Mouse (Mus musculus): ENCODE data around the gene Slc35f4. TPM values are rescaled to one million over a fixed set of nuclear protein-coding genes. Genes with fewer than 3 reads are reported as not detected.

Gene Slc35f4
- polyA plus RNA-seq, 1 experiment from 2014 or later = 0.13 TPM

DNA sequence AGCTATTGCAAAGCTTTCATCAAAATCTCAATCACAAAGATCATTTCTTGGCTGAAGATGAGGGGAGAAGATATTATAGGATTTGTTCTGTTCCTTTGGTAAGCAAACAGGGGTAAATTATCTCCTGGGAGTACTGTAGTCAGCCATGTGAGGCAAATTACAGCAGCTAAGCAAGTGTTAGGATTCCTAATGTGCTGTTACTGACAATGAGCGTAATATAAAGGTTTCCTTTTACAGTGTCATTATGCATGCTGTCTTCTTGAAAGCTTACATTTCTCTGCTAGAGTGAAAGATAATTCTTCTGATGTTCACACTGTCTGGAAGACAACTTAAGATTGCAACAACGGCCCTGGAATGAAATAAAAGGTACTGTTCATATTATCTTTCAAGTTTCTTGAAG, 192.0 kb downstream of the Slc35f4 start:
- no peak overlapping the region for H3K4me2 ChIP-seq (replicated peaks; ENCODE audit: low read depth)
- no peaks in the 10 kb centered on the region for H3K36me3 ChIP-seq (ENCODE audit: control insufficient read depth, insufficient read depth)
- WGBS = 91% methylated on average over 2 of the region's 2 CpGs
- no peak overlapping the region for H3K4me3 ChIP-seq (ENCODE audit: low read depth, low read length)
- no peaks in the 10 kb centered on the region for H3K9me3 ChIP-seq (ENCODE audit: control insufficient read depth)
- H3K27me3 ChIP-seq (replicated peaks; ENCODE audit: control insufficient read depth, insufficient read depth, low read length) = no peaks in the 10 kb centered on the region
- no peak overlapping the region for H3K27ac ChIP-seq (ENCODE audit: low read depth, low read length)
- H3K9ac ChIP-seq (ENCODE audit: low read depth, low read length) = no peak overlapping the region
- H3K4me1 ChIP-seq (replicated peaks; ENCODE audit: control insufficient read depth, insufficient read depth, low read length) = no peaks in the 10 kb centered on the region
- no peak for TF ChIP-seq CTCF (IDR thresholded peaks at IDR 0.05; ENCODE audit: low read depth)
- no peak for ATAC-seq

GRCm38 (mm10) chr14:49316493-49316894, 209.4 kb downstream of the Slc35f4 start:
- Histone ChIP-seq H3K9me3 (ENCODE audit: control insufficient read depth) (no peaks in the 10 kb centered on the region), H3K4me3 (ENCODE audit: low read depth, low read length) (no peak overlapping the region), H3K27me3 (replicated peaks; ENCODE audit: control insufficient read depth, insufficient read depth, low read length) (no peaks in the 10 kb centered on the region), H3K9ac (ENCODE audit: low read depth, low read length) (no peak overlapping the region), H3K36me3 (ENCODE audit: control insufficient read depth, insufficient read depth) (no peaks in the 10 kb centered on the region), H3K4me1 (replicated peaks; ENCODE audit: control insufficient read depth, insufficient read depth, low read length) (no peaks in the 10 kb centered on the region), H3K4me2 (replicated peaks; ENCODE audit: low read depth) (no peak overlapping the region), H3K27ac (ENCODE audit: low read depth, low read length) (no peak overlapping the region)
- 42% methylated on average over 5 of the region's 5 CpGs for WGBS
- TF ChIP-seq CTCF (IDR thresholded peaks at IDR 0.05; ENCODE audit: low read depth) = no peak
- ATAC-seq = no peak

- Histone ChIP-seq H3K9me3 (ENCODE audit: control insufficient read depth) (no peaks in the 10 kb centered on the region), H3K36me3 (ENCODE audit: control insufficient read depth, insufficient read depth) (no peaks in the 10 kb centered on the region), H3K9ac (ENCODE audit: low read depth, low read length) (no peak overlapping the region), H3K27ac (ENCODE audit: low read depth, low read length) (no peak overlapping the region), H3K27me3 (replicated peaks; ENCODE audit: control insufficient read depth, insufficient read depth, low read length) (no peaks in the 10 kb centered on the region), H3K4me1 (replicated peaks; ENCODE audit: control insufficient read depth, insufficient read depth, low read length) (no peaks in the 10 kb centered on the region), H3K4me3 (ENCODE audit: low read depth, low read length) (no peak overlapping the region), H3K4me2 (replicated peaks; ENCODE audit: low read depth) (no peak overlapping the region)
- no peak for ATAC-seq
- 79% methylated on average over 7 of the region's 7 CpGs for WGBS
- TF ChIP-seq CTCF (IDR thresholded peaks at IDR 0.05; ENCODE audit: low read depth) = no peak
Measured at GRCm38 (mm10) chr14:49313981-49314380, 211.9 kb downstream of the Slc35f4 start.

GRCm38 (mm10) chr14:49313376-49313775, 212.5 kb downstream of the Slc35f4 start:
- no peak overlapping the region for H3K9ac ChIP-seq (ENCODE audit: low read depth, low read length)
- H3K27me3 ChIP-seq (replicated peaks; ENCODE audit: control insufficient read depth, insufficient read depth, low read length) = no peaks in the 10 kb centered on the region
- H3K9me3 ChIP-seq (ENCODE audit: control insufficient read depth) = no peaks in the 10 kb centered on the region
- no peaks in the 10 kb centered on the region for H3K36me3 ChIP-seq (ENCODE audit: control insufficient read depth, insufficient read depth)
- no peak overlapping the region for H3K4me3 ChIP-seq (ENCODE audit: low read depth, low read length)
- no peak for TF ChIP-seq CTCF (IDR thresholded peaks at IDR 0.05; ENCODE audit: low read depth)
- no peak for ATAC-seq
- H3K27ac ChIP-seq (ENCODE audit: low read depth, low read length) = no peak overlapping the region
- no peaks in the 10 kb centered on the region for H3K4me1 ChIP-seq (replicated peaks; ENCODE audit: control insufficient read depth, insufficient read depth, low read length)
- WGBS = 39% methylated on average over 8 of the region's 8 CpGs
- H3K4me2 ChIP-seq (replicated peaks; ENCODE audit: low read depth) = no peak overlapping the region

GRCm38 (mm10) chr14:49311548-49311947, 214.3 kb downstream of the Slc35f4 start:
- no peak for ATAC-seq
- Histone ChIP-seq H3K27me3 (replicated peaks; ENCODE audit: control insufficient read depth, insufficient read depth, low read length) (no peaks in the 10 kb centered on the region), H3K27ac (ENCODE audit: low read depth, low read length) (no peak overlapping the region), H3K9me3 (ENCODE audit: control insufficient read depth) (no peaks in the 10 kb centered on the region), H3K4me1 (replicated peaks; ENCODE audit: control insufficient read depth, insufficient read depth, low read length) (no peaks in the 10 kb centered on the region), H3K4me2 (replicated peaks; ENCODE audit: low read depth) (no peak overlapping the region), H3K9ac (ENCODE audit: low read depth, low read length) (no peak overlapping the region), H3K4me3 (ENCODE audit: low read depth, low read length) (no peak overlapping the region), H3K36me3 (ENCODE audit: control insufficient read depth, insufficient read depth) (no peaks in the 10 kb centered on the region)
- TF ChIP-seq CTCF (IDR thresholded peaks at IDR 0.05; ENCODE audit: low read depth) = no peak
- WGBS = 90% methylated on average over 1 of the region's 1 CpGs

GRCm38 (mm10) chr14:49311091-49311492, 214.8 kb downstream of the Slc35f4 start:
- no peak overlapping the region for H3K4me3 ChIP-seq (ENCODE audit: low read depth, low read length)
- no peak overlapping the region for H3K4me2 ChIP-seq (replicated peaks; ENCODE audit: low read depth)
- H3K36me3 ChIP-seq (ENCODE audit: control insufficient read depth, insufficient read depth) = no peaks in the 10 kb centered on the region
- no peaks in the 10 kb centered on the region for H3K4me1 ChIP-seq (replicated peaks; ENCODE audit: control insufficient read depth, insufficient read depth, low read length)
- no peak overlapping the region for H3K27ac ChIP-seq (ENCODE audit: low read depth, low read length)
- no peak overlapping the region for H3K9ac ChIP-seq (ENCODE audit: low read depth, low read length)
- ATAC-seq = no peak
- H3K27me3 ChIP-seq (replicated peaks; ENCODE audit: control insufficient read depth, insufficient read depth, low read length) = no peaks in the 10 kb centered on the region
- no peaks in the 10 kb centered on the region for H3K9me3 ChIP-seq (ENCODE audit: control insufficient read depth)
- no peak for TF ChIP-seq CTCF (IDR thresholded peaks at IDR 0.05; ENCODE audit: low read depth)
- 60% methylated on average over 5 of the region's 5 CpGs for WGBS

DNA sequence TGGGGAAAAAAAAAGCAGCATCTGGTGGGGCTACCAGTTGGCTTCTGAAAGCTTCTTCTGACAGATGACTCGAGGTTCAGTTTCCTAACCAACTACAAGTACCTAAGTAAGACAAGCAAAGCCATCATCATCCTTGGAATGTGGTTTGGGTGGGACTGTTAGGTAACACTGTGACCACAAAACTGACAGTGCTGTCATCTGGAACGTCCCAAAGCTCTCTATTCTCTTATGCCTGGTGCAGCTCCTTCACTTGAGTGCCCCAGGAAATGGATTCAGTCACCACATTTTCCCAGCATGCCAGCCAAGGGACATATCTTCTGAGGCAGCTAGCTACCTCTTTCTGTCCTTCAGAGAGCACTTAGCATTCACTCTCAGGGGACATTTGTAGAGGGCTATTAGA, 216.2 kb downstream of the Slc35f4 start:
- Histone ChIP-seq H3K4me2 (replicated peaks; ENCODE audit: low read depth) (no peak overlapping the region), H3K4me1 (replicated peaks; ENCODE audit: control insufficient read depth, insufficient read depth, low read length) (no peaks in the 10 kb centered on the region), H3K4me3 (ENCODE audit: low read depth, low read length) (no peak overlapping the region), H3K9ac (ENCODE audit: low read depth, low read length) (no peak overlapping the region), H3K27me3 (replicated peaks; ENCODE audit: control insufficient read depth, insufficient read depth, low read length) (no peaks in the 10 kb centered on the region), H3K9me3 (ENCODE audit: control insufficient read depth) (no peaks in the 10 kb centered on the region), H3K27ac (ENCODE audit: low read depth, low read length) (no peak overlapping the region), H3K36me3 (ENCODE audit: control insufficient read depth, insufficient read depth) (no peaks in the 10 kb centered on the region)
- 83% methylated on average over 2 of the region's 2 CpGs for WGBS
- no peak for ATAC-seq
- no peak for TF ChIP-seq CTCF (IDR thresholded peaks at IDR 0.05; ENCODE audit: low read depth)

Data from intestine, postnatal 0 days (tissue).